Mouse (Mus musculus) CH12F3 (cell line): ENCODE results near the gene Edc3.

Experiments used
- in situ Hi-C: fragments of 300-500 bp; cut with MboI; formaldehyde crosslinking; loops from 2 replicates; pipeline ENCODE4 v1.14.3; 2020; ENCODE audit warnings: low sequenced_read_pairs

Gene Edc3

DNA sequence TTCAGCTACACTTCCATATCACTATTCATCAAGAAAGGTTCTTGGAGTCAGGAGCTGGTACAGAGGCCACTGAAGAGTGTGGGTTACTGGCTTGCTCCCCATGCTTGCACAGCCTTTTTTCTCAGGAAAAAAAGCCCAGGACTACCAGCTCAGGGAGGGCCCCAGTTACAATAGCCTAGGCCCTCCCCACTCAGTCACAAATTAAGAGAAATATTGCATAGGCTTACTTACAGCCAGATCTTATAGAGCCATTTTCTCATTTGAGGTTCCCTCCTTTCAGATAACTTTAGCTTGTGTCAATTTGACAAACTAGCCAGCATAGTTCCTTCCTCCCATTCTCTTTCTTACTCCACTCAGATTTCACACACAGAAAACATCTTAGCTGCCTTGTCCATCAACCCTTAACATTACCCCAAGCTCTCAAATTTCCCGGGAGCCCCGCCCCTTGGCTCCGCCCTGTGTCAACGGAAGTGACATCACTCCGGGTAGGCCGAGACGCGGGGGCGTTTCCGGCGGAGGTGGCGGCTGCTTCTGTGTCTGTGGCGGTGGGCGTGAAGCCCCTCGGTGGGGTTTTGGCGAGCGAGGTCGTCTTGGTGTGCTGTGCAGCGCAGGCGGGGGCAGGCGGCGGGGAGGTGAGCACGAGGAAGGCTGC, at the start of gene Edc3:
Gene Edc3, plus strand, starts transcription at position 473 of the 652 bp plus-strand sequence.
- in situ Hi-C loops: no loop called here

DNA sequence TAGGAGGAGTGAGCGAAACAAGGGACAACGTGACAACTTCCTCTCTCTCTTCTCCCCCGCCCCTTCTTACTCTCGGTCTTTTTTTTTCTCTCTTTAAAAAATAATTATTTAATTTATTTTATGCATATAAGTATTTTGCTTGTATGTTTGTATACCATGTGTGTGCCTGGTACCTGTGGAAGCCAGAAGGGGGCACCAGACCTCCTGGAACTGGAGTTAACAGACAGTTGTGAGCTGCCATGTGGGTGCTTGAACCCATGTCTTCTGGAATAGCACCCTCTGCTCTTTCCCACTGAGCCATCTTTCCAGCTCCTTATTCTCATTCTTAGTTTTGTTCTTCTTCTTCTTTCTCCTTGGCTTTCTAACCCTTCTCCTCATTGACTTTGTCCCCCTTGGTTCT, 49.4 kb upstream of the Edc3 start:
- in situ Hi-C loops: no loop called here

DNA sequence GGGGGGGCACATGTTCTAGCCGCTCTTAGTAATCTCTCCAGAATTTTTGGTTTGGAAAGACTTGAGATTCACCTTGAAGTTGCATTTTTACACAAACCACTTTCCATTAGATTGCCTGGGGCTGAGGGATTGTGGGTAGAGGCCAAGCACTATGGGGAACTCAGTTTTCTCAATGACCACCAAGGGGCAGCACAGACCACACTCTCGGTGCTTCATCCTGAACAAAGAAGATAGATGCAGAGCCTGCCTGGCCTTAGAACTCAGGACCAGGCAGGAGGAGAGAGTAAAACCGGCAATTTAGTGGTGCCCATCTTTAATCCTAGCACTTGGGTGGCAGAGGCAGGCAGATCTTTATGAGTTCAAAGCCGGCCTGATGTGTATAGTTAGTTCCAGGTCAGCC, 48.6 kb upstream of the Edc3 start:
- in situ Hi-C loops: loop anchor here (5.0 kb wide), 1 partner anchor 78 kb away; no protein-coding TSS in a partner anchor

DNA sequence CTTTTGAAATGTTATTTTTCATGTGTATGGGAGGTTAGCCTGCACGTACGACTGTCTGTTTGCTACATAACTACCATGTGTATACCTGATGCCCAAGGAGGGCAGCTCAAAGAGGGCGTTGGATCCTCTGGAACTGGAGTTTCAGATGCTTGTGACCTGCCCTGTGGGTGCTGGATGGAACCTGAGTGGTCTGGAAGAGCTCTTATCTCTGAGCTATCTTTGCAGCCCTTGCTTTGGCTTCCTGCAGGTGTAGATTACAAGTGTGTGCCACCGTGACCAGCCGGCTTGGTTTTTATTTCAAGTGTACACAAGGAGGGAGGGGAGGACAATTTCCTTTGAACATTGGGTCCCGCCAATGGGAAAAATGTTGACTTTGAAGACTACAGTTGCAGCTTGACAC, 47.8 kb upstream of the Edc3 start:
- in situ Hi-C loops: loop anchor here (5.0 kb wide), 1 partner anchor 77 kb away; no protein-coding TSS in a partner anchor

DNA sequence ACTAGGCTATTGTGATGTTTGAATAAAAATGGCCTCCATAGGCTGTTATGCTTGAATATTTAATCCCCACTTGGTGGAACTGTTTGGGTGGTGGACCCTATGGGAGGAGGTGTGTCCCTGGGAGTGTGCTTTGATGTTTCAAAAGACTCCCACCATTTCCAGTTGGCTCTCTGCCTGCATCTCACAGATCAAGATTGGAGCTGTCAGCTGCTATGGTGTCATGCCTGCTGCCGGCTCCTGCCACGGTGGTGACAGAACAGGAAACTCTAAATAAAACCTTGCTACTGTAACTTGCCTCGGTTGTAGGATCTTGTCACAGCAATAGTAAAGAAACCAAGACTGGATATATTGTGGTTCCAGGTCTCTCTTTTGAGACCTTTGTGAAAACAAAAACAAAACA, 46.8 kb upstream of the Edc3 start:
- in situ Hi-C loops: loop anchor here (5.0 kb wide), 1 partner anchor 76 kb away; no protein-coding TSS in a partner anchor

DNA sequence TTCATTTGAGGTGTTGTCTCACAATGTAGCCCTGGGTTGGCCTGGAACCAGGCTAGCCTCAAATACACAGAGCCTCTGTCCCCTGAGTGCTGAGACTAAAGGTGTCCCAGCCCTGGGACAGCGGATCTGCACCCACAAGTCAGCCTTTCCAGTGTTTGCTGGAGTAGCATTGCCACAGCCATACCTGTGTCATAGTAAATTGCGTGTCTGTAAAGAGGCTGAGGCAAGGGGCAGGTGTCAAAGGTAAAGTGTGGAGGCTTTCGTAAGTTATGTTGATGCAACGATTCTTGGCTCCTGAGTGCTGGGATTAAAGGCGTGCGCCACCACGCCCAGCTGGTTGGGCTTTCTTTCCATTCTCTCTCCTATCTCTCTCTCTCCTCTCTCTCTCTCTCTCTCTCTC, 43.7 kb upstream of the Edc3 start:
- in situ Hi-C loops: loop anchor here (5.0 kb wide), 1 partner anchor 73 kb away; no protein-coding TSS in a partner anchor

DNA sequence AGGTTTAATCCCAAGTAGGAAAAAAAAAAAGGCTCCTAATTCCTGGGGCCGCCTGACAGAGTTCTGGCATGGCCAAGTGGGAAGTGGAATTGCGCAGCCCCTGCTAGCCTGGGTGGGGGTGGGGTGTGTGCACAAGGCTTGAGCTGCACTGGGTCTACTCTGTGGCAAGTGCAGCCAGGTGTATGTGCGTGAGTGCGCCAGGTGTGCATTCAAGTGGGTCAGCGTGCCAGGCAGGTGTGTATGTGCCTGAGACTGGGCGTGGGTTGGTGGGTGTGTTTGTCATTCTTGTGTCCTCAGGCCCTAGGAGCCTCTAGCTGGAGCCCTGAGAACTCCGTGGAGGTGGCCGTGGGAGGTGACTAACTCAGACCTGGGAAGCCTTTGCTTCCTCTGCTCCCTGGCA, 41.8 kb upstream of the Edc3 start:
- in situ Hi-C loops: no loop called here

DNA sequence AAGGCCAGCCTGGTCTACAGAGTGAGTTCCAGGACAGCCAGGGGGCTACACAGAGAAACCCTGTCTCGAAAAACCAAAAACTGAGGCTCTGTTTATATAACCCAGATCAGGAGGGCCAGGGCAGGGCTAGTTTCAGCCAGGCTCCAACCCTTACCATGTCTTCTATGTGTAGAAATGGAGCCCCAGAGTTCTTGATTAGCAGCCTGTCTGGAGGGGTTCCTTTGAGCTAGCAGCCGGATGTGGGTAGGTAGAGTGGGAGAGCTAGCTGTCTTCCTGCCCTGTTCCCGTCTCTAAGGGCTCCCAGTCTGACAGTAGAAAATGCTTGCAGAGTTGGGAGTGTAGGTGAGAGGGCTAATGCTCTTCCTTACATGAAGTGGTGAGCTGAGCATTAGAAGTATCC, 41.2 kb upstream of the Edc3 start:
- in situ Hi-C loops: no loop called here

DNA sequence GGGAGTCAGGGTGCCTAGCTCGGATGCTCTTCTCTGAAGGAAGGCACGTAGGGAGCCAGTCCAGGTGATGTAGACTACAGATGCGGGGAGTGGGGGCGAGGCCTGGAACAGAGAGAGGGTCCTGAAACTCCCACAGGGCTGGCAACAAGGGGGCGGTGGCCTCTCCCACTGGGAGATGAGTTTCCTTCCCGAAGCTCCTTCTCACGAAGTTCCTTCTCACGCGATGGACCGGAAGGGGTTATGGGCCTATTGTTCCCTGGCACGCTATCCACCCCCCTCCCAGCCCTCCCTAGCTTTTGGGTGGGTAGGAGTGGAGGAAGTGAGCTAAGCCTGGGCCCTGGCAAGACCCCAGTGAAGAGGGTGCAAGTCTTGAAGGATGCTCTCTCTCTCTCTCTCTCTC, 40.5 kb upstream of the Edc3 start:
- in situ Hi-C loops: no loop called here

DNA sequence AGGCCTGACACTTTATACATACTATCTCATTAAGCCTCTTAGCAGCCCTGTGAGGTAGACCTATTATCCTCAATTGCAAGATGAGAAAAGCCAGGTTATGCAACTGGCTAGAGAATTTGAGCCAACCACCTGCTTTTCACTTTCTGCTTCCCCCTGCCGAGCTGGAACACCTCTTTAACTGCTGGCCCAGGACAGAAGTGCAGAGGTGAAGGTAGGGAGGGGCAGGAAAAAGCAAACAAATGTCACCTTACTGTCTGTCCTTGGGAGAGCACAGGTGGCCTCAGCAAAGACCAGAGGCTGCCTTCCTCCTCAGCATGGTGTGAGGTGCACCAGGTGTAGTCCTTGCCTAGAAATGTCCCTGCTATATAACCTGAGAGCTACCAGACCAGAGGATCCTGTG, 40.1 kb upstream of the Edc3 start:
- in situ Hi-C loops: no loop called here

DNA sequence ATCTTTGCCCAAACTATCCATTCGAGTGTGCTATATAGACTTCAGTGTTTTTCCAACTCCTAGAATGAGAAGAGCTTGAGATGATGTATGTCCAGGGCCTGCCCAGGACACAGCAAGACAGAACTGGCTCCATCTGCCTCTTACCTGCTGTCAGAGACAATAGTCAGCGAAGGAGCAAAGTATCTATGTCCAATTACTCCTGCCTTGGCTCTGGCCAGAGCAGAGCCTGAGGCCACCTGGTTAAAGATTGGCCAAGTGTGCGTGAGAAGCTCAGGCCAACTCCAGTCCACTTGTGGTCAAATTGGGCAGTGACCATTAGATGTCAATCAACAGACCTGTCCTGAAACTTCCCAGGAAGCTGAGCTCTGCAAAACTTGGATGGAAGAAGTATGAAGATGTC, 38.8 kb upstream of the Edc3 start:
- in situ Hi-C loops: no loop called here

DNA sequence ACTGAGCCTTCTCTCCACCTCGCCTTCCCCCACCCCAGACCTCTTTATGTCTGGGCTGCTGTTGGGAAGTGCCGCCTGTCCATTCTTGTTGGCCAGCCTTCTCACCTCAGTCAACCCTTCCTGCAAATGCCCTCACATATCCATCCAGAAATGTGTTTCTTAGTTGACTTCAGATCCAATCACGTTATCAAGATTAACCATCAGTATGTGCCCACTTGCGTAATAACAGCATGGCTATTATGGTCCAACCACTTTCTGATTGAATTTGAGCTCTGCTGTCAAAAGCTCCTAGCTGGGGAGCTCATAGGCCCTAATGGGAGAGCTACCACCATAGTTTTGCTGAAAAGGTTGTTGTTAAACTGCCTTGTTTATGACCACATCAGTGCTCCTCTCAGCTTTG, 37.3 kb upstream of the Edc3 start:
- in situ Hi-C loops: no loop called here

DNA sequence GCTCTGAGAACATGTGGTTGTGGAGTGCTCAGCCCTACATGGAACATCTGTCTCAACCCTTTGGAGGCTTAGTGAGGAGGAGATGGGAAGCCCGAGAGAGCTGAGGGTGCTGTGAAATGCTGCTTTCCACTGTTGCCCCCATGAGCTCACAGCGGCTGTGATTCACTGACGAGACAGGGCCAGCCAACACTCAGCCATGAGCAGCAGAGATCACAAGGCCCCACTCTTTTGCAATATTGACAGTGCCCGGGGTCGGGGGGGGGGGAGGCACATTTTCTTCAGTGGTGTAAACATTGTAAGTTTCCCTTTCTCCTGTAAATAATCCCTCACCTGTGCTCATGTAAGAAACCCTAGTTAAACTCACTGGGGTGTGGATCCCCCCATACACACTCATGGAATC, 36.8 kb upstream of the Edc3 start:
- in situ Hi-C loops: no loop called here

DNA sequence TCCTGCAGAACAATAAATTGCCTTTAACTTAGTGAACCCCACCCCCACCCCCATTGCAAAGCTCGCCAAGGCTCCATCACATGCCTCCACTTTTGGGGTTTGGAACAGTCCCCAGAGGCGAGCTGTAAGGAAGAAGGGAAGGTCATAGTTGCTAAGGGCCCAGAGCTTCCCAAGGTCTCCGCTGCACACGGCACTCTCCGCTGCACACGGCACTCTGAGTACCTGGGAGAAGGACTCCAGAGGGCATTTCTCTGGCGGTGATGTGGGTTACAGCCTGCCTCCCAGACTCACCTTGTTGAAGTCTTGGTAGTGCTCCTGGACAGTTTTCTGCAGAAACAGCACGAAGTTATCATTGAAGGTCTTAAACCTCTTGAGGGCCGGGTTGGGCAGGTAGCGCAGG, 26.9 kb upstream of the Edc3 start:
- in situ Hi-C loops: no loop called here

DNA sequence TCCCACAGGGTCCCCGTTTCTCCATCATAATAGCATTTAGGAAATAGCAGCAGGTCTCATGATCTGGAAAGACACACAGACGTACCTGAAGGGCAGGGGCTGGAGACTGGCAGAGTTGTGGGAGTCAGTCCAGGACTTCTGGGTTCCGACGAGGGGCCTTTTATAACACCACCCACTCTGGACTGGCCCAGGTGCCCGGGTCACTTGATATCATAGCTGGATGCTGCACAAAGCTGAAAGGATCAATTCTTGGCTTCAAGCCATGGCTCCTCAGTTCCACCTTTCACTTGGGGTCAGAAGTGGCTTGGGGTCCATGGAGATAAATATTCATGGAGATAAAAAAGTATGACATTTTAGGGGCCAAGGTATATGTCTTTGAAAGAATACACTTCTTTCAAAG, 24.8 kb upstream of the Edc3 start, which contains the start of gene Cyp1a2:
Gene Cyp1a2, minus strand, starts transcription at position 184 of the 400 bp plus-strand sequence.
- in situ Hi-C loops: no loop called here

DNA sequence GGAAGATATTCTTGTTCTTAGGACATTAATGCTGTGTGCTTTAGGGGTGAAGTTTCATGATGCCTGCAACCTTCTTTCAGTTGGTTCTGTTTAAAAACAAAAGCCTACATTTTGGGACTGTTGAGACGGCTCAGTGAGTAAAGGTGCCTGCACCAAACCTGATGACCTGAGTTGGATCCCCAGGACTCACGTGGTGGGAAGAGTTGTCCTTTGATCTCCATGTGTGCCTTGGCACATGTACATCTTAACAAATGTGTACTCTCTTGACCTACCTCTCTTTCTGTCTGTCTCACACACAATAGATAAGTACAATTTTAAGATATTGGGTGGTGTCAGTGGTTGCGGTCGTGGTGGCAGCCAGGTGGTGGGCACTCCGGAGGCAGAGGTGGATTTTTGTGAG, 22.3 kb upstream of the Edc3 start:
- in situ Hi-C loops: no loop called here

DNA sequence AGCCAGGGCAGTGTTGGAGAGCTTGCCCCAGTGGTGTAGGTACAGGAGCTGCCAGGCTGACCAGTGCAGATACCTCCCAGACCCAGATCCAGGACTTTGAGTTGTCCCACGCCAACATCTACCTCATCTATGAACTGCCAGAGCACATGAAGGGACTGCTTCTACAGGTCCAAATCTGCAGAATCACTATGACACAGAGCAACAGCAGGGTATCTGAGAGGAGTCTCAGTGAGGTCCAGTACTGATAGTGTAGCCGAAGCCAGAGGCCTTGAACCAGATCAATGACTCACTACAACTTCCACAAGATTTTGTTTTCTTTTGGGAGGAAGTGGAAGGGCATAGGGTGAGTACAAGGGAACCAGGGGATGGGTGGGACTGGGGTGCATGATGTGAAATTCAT, 20.6 kb upstream of the Edc3 start, which contains the start of gene Cyp1a1:
Gene Cyp1a1, plus strand, starts transcription at position 178 of the 400 bp plus-strand sequence.
- in situ Hi-C loops: no loop called here

DNA sequence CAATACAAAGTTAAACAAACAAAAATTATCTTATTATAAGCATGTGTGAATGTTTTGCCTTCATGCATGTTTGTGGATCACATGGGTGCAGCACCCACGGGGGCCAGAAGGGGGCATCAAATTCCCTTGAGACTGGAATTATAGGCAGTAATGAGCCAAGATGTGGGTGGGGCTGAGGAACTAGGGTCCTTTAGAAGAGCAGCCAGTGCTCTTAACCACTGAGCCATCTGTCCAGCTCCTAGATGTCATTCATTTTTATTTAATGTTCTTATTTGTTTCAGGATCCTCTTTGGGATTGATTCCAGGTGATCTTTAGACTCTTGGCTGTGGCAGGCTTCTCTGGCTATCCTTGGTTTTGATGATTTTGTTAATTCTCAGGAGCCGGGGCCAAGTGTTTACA, 20.2 kb upstream of the Edc3 start:
- in situ Hi-C loops: no loop called here

DNA sequence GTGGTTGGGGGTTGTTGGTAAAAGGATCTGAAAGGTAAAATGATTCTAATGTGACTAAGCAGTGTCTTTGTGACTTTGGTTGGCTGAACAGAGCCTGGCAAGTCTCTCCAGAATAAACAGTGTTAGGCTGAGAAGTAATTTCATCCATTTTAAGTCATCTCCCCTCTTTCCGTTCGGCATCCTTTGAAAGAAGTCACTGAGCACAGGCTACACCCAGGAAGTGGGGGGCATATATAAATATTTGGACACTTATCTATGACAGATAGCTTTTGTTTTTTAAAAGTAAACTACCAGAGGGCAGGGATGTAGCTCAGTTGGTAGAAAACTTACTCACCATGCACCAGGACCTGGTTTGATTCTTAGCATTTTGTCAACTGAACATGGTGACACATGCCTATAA, 19.7 kb upstream of the Edc3 start:
- in situ Hi-C loops: no loop called here

DNA sequence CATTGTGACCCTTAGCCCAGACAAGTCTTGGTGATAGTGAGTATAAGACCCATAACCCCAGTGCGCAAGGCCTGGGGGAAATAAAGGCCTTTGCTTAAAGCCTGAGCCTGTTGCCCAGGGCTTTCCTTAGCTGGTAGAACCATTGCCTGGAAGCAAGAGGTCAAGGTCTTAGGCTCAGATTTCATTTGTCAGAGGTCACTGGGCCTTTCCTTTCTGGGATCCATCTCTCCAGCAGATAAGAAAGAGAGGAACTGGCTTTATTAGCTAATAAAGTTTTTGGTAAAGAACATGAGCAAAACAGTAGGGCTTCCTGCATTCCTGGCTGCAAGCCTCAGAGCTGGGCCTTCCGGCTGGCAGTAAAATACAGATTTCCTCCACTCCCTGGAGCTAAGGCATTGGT, 14.2 kb upstream of the Edc3 start:
- in situ Hi-C loops: no loop called here

DNA sequence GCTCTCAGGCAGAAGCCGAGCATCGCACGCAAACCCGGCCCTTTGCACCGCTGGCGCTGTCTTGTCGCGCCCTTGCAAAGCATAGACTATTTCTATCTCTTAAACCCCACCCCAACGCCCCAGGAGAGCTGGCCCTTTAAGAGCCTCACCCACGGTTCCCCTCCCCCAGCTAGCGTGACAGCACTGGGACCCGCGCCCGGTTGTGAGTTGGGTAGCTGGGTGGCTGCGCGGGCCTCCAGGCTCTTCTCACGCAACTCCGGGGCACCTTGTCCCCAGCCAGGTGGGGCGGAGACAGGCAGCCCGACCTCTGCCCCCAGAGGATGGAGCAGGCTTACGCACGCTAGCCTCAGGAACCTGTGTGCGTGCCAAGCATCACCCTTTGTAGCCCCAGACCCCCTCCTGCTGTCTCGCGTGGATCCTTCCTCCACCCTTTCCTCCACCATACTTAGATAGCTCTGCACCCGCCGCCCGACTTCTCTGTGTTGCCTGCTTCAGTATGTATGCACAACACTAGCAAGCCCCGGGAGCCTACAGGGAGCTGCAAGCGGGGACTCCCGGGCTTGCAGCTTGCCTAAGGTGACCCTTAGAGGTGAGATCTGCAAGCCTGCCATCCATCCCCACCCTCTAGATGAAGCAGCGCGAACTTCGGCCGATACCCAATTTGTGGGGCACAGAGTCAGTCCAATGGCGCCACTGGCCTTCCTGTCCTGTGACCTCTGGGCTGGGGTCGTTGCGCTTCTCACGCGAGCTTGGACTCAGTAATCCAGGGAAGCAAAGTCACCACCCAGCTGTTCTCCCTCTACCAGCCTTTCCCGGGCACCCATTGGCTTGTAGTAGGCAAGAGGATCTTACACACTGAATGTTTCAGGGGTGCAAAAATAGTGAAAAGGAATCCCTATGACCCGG, 11.7 kb upstream of the Edc3 start:
- in situ Hi-C loops: no loop called here

DNA sequence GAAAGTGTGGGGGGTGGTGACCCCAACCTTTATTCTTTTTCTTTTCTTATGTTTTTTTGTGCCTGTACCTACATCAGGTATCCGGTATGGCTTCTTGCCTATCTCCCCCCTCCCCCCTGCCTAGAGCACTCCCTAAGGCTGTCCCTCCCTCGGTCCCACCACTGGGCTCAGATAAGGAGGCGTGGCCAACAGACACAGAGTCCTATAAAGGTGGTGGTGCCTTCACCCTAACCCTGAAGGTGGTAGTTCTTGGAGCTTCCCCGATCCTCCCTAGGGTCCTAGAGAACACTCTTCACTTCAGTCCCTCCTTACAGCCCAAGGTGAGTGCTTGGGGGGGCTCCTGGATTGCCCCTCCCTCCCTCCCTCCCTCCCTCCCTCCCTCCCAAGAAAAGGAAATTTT, 11.0 kb upstream of the Edc3 start:
- in situ Hi-C loops: no loop called here
